Mouse (Mus musculus): ENCODE results near the gene Srf.

The Srf gene

DNA sequence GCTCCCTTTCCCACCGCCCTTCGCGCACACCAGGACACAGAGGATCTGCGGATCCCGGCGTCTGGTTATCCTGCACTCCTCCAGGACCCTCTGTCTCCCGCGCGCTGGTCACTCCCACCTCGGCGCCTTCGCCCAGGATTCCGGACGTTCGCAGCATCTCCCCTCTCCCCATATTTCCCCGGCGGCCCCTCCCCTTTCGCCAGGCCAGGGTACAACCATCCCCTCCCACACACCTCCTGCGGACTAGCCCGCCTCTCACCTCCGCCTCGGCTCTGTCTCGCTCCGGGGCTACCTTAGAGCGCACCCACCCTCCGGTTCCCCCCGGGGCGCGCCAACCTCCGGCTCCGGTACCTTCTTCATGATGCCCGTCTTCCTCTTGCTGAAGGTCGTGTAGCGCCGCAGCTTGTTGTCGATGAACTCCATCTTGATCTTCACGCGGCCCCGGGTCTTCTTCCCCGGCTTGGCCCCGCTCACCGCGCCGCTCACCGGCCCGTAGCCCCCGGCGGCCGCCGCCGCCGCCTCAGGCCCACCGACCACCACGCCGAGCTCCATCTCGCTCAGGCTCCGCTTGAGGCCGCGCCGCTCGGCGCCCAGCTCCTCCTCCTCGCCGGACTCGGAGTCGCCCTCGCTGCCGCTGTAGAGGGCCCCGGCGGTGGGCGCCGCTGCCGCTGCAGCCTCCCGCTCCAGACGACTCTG is 850 bp downstream of the Srf start:
- DNase-seq = peak; percentile 63

DNA sequence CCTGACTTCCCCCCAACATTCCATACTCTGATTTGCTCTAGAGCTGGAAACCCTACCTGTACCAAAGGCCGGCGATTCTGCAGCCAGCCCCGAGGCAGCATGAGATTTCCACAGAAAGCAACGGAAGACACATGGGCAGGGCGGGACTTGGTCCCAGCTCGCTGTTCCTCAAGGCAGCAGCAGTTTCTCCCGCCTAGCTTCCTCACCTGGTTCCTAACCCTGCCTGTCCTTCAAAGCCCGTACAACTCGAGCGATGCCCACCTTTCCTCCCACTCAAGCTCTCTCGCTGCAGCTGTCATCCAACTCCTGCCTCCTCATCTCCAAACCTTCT is 1.4 kb downstream of the Srf start:
- no peak for DNase-seq

GRCm38 (mm10) chr17:46553926-46554325 is 2.0 kb downstream of the Srf start:
- DNase-seq = no peak

- no peak for DNase-seq
Observed at GRCm38 (mm10) chr17:46553469-46553868, 2.5 kb downstream of the Srf start.

GRCm38 (mm10) chr17:46552841-46553423 is 3.0 kb downstream of the Srf start:
- DNase-seq = peak; percentile 48

DNA sequence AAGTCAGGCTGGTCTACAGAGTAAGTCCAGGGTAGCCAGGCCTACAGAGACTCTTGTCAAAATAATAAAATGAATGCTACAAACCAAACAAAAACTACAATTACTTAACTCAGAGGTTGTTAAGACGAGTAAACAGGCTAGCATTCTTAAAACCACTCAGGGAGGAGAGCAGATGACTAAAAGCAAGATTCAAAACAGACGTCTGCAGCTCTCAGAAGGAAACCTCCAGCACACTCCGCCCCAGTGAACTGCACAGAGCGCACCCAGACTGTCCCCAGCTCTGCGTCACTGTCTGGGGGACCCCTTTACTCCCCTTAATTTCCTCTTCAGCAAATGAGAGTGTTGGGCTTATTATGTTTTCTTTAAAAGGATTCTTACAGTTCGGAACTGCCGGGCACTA is 3.8 kb downstream of the Srf start:
- no peak for DNase-seq

DNA sequence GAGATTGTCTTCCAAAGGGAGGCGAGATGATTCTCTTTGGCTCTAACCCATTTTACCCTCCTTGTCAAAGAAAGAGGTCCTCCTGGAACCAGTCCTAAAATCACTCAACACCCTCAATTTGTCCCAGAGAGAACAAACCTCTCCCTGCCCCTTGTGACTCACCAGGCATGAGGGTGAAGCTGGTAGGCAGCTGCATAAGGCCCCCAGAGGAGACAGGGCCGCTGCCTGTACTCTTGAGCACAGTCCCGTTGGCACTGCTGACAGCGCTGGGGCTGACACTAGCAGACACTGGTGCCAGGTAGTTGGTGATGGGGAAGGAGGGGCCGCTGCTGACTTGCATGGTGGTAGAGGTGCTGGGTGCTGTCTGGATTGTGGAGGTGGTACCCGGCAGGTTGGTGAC is 4.6 kb downstream of the Srf start:
- no peak for DNase-seq

DNA sequence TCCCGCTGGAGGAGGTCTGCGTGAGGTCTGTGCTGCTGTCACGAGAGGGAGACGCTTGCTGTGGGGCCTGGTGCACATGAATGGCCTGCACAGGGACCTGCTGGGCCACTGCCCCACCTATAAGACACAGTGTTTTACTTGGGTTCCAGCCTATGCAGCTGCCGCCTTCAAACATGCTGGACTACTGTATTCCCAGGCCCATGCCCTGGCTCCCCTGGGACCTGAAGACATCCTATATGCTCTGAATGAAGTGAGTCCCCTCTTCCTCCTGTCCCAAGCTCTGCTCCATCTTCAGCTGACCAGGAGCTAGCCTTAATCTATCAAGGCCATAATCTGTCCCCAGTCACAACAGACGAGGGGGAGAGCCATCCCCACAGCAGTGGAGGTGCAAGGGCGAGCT is 5.1 kb downstream of the Srf start:
- DNase-seq = no peak

DNA sequence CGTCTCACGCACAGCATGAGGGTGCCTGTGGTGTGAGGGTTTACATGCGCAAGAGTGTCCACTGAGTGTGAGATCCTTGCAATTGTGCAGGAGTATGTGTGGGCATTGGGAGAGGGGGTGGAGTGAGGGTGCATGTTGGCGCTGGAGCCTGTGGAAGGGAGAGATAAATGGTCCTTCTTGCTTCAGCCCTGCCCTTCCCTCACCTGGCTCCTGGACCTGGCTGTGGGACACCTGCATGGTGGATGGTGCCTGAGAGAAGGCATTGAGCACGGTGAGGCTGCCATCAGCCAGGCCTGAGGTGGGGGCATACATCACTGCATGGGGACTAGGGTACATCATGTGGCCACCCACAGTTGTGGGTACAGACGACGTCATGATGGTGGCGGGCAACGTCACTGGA is 6.3 kb downstream of the Srf start:
- DNase-seq = no peak

- peak; percentile 49 for DNase-seq
Observed at GRCm38 (mm10) chr17:46549193-46549592, 6.8 kb downstream of the Srf start.

- no peak for DNase-seq
Observed at GRCm38 (mm10) chr17:46548741-46549140, 7.2 kb downstream of the Srf start.

- no peak for DNase-seq
Observed at GRCm38 (mm10) chr17:46547923-46548322, 8.1 kb downstream of the Srf start.

GRCm38 (mm10) chr17:46546995-46547394 is 9.0 kb downstream of the Srf start:
- DNase-seq = no peak

- DNase-seq = no peak
Observed at GRCm38 (mm10) chr17:46546591-46546990, 9.4 kb downstream of the Srf start.

DNA sequence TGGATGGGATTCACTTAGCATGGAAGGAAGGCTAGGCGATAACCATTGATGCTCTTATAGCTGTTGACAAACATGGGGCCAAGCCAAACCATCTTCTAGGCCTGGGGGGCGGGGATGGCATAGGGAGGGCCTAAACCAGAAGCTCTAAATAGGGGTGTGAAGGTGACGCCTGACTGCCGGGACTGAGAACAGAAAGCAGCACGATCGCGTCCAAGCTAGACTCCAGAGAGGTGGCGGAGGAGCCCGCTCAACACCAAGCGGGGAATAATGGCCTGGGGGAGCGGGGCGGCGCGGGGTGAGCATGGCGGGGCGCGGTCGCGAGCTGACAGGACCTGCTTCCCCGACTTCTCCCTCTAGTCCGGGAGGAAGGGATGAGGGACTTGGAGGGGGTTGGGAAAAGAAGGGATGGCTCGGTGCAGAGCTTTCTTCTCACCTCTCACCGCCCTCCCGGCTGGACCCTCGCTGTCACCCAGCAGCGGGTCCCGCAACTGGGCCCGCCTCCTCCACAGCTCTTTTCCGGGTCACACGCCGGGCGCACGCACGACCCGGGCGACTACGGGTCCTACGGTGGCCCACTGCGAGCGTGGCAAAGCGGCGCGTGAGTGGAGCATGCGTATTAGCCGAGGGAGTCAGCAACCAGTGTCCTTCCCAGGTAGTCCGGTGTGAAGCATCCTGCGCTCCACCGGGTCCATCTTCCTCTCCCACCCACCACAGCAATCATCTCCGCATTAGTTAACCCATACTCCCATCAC is 10.0 kb downstream of the Srf start, which contains the start of gene Cul9:
Cul9 (minus strand) TSS at position 576 of the 752 bp plus-strand sequence.
- peak; percentile 48 for DNase-seq

DNA sequence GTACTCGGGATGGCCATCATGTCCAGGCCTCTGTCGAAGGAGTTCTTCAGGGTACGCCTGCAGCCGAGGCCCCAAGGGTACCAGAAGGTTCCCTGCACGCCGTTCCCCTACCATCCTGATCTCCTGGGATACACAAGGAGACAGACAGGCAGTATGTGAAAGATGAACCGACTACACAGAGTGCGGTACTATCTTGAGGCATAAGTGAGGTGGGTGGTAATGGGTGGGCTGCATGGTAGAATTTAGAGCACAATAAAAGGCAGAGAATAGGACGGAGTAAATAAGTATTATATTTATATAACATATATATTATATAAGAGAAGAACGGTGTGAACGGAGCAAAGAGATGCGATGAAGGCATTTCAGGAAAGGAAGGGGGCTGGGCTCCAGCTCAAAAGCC is 12.3 kb downstream of the Srf start:
- DNase-seq = no peak

DNA sequence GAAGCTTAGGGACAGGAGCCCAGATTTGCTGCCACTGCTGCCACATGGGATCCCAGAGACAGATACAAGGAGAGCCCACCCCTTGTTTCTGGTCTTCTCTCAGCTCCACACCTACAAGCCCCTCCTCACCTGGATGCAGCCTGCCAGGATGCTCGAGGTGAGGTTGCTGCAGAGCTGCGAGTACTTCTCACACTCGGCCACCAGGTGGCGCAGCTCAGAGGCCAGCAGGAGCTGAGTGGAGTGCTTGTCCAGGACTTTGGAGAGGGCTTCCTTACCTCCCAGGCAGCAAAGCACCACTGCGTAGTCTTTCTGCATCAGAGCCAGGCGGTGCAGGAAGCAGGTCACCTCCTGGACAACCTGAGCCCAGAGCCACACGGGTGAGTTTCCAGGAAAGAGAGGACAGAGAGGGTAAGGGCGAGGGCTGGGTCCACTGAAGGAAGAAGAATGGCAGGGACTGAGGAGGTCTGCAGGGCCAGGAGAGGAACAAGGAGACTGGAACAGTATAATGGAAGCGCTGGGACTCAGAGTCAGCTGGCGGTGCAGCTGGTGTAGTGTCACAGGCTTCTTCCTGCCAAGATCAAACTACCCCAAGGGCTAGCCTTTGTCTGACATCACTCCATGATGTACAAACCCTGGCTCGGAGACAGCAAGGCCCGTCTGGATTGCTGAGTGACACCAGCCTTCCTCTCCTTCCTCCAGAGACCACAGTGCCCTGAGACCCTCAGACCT is 30.2 kb downstream of the Srf start:
- DNase-seq = peak; percentile 79

DNA sequence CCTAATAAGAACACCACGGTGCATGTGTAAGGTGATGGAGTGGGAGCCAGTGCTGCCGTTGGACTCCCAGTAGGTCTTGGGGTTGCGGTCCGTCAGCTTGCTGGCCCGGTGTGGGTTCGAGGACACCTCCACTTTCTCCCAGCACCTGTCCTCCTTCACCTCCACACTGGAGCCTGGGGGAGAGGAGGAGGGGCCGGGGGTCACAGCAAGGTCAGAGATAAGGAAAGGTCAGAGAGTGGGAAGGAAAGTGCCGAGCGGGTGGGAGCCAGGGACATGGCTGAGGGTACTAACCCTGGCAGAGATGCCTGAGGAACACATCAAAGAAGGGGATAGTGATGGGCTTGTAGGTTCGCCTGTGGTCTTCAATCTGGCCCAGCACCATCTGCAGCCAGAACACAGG is 30.9 kb downstream of the Srf start:
- DNase-seq = no peak

- no peak for DNase-seq
Observed at GRCm38 (mm10) chr17:46521963-46522668, 33.9 kb downstream of the Srf start.

- DNase-seq = no peak
Observed at GRCm38 (mm10) chr17:46521174-46521573, 34.8 kb downstream of the Srf start.

DNA sequence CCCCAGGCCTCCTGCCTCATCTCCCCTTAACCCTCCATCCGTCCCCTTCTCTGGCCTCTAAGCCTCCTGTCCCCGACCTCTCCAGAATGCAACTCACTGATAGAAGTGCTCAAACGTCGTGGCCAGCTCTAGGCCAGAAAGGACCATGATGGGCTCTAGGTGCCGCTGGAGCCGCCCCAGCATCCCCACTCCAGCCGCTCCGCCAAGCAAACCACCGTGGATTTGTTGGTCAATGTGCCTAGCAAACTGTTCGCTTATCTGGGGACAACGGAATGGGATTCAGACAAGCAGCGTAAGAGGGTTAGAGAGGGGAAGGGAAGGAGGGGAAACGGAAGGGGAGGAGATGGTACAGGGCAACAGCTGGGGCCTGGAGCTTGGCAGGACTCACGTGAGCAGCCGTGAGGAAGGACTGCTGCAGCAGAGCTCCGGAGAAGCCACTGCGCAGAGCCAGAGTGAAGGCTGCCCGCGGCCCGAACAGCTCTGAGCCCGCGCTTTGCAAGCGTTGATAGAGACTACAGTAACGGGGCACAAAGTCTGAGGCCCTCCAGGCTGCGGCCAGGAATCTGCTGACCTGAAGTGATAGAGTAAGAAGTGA is 35.5 kb downstream of the Srf start:
- peak; percentile 28 for DNase-seq

GRCm38 (mm10) chr17:46519971-46520370 is 36.0 kb downstream of the Srf start:
- no peak for DNase-seq

DNA sequence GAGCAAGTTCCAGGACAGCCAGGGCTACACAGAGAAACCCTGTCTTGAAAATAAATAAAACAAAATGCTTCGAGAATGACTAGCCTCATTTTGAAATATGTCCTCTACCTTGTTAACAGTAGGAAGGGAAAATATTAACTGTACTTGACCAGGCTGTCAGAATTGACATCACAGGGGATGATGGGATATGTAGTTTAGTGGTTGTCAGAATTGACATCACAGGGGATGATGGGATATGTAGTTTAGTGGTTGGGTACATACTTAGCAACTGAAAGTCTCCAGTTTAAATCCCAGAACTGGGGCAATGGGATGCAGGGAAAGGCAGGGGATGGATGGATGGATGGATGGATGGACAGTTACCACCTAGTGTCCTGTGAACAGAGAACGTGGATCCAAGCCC is 42.6 kb downstream of the Srf start:
- DNase-seq = no peak
